Mouse (Mus musculus): ENCODE data around the gene Gm42791.

Gene Gm42791

DNA sequence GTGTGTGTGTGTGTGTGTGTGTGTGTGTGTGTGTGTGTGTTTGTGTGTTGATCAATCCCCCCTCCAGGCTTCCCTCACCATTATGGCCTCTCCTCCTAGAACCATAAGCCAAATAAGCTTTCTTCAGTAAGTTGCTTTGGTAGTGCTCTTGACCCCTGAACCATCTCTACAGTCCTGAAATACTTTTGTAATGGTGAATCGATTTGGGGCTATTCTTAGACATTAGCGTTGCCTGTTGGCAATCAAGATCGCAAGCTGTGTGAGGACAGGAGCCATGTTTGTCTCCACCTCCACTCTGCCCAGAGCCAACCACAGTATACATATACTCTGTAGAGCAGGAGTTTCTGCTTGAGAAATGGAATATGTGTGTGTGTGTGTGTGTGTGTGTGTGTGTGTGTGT is 14.2 kb upstream of the Gm42791 start:
- DNase-seq (ENCODE audit: low spot score in 2 of 2): no peak

DNA sequence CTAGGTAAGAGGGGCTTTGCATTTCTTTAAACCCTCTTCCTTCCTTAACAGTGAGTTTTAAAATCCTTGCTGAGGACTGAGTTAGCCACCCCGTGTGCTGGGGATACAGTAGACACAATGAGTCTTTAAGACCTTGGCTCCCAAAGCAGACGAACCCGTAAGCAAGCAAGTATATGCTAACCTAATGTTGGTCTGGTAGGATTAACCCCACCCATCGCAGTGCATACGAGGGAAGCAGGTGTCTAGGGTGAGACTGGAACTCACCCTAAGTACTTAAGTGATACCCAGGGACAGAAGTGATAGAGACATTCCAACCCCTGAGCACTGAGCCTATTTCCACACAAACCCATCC is 12.3 kb upstream of the Gm42791 start:
- DNase-seq (ENCODE audit: low spot score in 2 of 2): no peak

DNA sequence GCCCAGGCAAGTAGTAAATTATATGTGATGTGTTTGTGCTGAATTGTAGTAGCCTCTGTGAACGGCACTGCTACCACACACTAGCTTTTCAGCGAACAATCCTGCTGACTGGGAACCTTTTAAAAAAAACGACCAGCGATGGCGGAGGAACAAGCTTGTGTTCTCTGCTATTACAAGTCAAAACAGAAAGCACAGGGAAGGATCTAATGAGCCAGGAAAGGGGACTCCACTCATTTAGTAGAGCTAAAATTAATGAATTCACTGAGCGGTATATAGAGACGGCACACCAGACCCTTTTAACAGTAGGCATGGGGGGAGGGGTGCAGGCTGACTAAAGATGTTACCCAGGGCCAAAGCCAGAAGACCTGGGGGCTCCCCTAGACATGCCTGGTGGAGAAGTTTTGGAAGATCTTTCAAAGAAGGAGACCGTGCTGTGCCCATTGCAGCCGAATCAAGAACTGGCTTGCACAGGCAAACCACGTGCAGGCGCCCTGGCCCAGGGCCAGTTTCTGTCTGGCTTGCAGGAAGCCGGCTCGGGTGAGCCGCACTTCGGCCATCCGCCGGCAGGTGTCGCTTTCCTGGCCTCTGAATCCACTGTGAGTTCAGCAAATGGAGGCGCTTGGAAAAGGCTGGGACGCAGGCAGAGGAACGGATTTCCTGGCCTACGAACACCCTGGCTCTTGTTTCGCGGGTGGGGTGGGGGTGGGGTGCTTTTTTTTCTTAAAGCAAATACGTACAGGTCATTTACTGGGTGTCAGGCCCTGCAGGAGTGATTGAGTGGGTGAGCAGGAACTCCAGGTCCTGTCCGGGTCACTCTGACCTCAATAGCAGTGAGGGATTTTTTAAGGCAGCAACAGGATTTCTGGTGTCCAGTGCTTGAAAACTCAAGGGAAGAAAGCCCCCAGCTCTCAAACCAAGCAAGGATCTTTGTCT is 11.7 kb upstream of the Gm42791 start:
- peak; percentile 94 to 95 for DNase-seq (ENCODE audit: low spot score in 2 of 2)

DNA sequence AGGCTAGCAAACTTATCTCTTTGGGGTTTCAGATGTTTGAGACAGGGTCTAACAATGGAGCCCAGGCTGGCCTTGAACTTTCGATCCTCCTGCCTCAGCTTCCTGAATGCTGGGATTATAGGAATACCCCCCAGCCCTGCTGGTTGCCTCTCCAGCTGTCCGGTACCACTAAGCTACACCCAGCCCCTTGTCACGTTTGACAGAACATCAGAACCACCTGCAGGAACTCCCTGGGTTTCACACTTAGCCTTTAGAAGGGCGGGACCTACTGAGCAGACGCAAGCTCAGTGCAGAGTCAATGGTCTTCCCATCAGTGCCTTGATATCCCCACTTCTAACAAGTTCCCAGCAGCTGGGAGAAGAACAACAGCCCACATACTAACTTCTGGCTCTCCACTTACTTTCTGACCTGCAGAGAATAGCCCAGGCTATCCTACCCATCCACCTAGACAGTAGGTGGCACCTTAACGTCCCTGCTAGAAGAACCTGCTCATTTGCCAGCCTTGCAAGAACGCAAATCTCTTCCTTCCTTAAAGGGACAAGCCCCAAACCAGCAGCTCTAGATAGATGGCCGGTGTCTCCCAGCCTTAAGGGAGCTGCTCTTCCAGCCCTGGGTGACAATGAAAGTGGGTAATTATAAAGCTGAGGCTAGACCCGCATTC is 10.9 kb upstream of the Gm42791 start:
- DNase-seq (ENCODE audit: low spot score in 2 of 2): peak; percentile 63 to 66

DNA sequence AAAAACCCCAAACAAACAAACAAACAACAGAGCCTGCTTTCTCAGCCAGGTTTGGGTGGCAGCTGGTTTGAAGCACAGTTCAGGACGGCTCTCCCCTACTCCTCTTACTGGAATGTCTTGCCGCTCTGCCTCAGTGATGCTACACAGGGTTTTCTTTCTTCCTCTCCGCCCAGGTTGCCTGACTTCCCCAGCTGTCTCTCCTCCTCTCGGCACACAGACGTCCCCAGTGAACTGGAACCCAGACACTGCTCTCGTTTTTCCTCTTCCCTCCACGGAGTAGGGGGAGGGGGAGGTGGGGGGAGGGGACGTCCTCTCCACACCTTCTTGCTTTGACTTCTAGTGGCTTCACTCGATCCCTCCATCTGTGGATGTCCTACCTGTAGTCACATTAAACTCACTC is 10.1 kb upstream of the Gm42791 start:
- DNase-seq (ENCODE audit: low spot score in 2 of 2): peak; percentile 67 to 70

DNA sequence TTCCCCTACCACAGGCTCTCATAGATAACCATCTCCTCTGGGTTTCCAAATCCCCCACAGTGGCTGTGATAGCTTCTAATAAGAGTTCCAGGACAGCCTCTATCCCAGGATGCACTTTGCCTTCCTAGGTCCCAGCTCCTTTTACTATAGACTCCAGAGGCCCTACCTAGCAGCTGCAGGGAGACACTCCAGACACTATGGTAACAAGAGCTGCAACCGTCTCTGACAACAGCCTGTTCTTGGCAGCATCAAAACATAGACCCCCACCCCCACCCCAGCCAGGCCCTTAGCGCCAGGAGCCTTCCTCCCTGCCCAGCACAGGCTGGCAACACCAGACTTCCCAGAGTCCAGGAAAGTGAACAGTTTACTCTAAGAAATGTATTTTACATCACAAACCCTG is 8.2 kb upstream of the Gm42791 start:
- no peak for DNase-seq (ENCODE audit: low spot score in 2 of 2)

DNA sequence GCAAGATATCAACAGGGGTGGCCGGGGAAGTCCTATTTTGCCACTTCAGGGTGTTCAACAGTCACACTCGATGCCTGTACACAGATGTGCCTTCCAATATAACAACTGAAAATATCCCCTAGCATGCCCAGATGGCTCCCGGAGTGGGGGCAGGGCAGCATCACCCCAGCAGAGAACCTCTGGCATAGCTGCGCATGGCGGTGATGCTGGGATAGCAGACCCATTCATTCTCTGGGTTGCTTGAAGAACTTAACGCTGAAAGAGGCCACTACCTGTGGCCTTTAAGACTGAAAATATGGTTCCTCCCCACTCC is 7.8 kb upstream of the Gm42791 start:
- no peak for DNase-seq (ENCODE audit: low spot score in 2 of 2)

DNA sequence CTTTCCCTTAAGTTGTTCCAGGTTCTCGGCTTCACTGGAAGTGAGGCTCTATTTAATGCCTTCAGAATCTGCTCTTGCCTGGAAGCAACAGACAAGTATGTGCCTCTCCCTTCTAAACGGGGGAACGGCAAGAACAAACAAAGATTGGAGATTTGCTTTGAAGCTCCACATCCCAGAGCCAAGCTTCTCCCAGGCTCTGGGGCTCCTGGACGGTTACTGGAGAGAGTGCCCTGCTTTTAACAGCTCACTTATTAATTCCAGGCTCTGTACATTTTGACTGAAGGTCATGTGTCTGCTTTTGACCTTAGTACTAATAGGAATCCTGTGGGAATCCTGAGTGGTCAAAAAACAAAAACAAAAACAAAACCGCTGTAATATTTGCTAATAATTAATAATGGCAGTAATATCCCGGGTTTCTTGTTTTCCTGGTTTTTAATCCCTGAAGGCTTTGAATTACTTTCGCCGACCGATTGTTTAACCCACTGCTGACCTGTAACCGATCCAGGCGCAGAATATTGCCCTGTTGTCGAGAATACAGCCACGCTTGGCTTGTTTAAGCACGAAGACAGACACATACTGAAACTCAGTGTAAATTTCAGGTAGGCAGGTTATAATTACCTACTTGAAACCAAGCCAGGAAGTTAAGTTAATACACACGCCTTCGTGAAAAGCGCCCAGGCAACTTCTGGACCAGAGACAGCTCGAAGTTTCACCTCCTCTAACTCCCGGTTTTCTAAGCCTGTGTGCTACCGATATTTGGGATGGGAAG is 7.3 kb upstream of the Gm42791 start:
- DNase-seq (ENCODE audit: low spot score in 2 of 2): no peak

DNA sequence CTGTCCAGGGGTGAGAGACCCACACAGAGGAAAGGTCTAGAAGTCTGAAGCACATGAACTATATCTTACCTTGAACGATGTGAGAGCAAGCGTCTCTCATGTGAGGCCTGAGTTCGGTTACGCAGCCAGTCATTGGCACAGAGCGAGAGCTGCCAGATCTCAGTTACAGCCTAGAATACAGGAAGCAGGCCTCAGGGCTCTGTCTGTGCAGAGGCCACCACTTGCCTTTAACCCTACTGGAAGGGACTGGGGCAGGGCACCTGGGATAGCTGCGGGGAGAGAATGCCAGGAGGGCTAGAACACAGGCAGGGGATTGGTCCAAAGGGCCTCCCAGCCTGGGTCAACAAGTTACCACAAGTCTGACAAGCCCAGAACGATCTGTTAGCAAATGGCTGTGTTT is 4.9 kb upstream of the Gm42791 start:
- no peak for DNase-seq (ENCODE audit: low spot score in 2 of 2)

DNA sequence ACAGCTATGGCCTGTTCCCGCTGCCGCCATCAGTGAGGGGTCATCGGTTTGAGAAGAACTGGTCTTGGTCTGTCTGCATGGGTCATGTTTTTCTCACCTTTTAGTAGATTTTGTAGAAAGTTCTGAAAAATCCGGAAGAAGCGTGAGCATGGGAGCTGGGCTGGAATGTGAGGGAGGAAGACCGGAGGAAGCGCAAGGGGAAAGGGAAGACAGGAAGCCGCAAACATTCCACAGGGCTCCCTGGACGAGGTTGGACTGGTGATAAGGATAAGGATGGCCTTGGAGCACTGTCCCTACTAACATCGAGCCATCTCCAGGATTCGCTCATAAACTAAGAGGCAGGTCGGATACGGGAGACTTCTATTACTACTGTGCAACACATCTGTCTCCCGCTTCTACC is 3.6 kb upstream of the Gm42791 start:
- no peak for DNase-seq (ENCODE audit: low spot score in 2 of 2)

DNA sequence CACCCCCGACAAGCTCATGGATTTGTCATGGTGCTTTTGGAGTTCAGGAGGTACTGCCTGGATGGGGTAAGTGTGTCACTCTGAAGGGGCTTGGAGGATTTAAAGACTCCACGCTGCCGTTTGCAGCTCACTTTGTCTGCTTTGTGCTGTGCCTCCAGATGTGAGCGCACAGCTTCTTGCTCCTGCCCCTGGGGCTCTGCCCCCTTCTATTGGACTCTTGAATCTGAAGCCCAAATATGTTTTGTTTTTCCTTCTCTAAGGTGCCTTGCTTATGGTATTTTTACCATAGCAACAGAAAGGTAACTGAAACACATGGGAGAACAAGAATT is 1.7 kb upstream of the Gm42791 start:
- DNase-seq (ENCODE audit: low spot score in 2 of 2): no peak

DNA sequence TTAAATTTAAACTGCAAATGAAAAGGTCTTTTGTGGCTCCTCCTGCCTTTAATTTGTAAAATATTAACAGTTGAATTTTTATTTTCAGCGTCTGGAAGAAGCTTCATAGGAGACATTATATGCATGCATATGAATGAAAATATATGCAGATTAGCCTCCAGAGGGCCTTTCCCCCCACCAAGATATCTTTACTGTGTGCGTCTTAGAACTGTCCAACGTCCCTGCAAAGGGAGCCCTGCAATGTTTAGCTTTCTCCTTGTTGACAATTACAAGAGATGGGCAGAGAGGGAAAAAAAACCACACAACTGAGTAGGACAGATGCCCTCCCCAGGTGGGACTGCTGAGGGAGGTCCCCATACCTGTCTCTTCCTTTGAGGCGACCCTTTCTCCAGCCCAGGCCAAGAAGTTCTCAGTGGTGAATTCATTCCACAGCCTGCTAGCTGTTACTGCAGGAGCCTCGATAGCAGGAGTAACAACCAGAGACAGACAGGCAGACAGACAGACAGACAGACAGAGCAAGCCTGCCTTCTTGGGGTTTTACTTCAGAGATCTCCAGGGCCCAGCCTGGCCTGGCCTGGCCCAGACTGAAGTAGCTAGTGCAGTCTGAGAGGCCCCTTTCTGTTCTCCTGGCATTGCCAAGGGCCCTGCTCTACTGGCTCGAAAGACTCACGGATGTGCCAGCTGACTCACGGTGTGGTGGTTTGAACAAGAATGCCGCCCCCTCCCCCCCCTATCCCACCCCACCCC is 1.2 kb upstream of the Gm42791 start:
- no peak for DNase-seq (ENCODE audit: low spot score in 2 of 2)

DNA sequence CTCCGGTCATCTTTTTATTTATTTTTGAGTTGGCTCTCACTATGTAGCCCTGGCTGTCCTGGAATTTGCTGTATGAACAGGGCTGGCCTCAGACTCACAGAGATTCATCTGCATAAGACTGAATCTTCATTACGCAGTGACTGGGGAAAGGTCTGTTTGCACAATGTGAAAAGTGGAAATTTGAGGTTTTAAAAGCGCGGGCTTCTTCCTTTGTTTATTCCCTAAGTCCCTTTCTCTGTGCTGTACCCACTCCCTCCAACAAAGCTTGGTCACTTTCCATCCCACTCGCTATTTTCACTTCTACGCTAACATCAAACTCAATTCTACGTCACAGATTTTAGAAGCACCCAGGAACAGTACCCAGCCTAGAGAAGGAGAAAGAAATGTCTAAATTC is 639 bp downstream of the Gm42791 start:
- no peak for DNase-seq (ENCODE audit: low spot score in 2 of 2)

DNA sequence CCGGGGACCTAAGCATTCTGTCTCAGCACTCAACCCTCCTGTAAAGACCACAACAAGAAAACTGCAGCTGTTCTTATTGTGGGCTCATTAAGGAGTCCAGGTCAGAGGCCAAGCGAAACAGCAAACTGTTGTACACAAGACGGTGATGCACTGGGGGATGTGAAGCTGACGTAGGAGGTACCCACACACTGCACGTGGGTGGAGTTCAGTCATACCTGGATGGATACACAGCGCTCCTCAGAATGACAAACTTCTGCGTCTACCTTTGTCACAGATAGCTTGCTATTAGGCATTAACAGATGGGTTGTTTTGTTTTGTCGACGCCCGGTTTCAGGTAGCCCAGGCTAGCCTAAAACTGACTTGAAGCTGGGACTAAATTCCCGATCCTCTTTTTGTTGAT is 2.3 kb downstream of the Gm42791 start:
- DNase-seq (ENCODE audit: low spot score in 2 of 2): peak in 1 of 2 experiments; percentile 25

DNA sequence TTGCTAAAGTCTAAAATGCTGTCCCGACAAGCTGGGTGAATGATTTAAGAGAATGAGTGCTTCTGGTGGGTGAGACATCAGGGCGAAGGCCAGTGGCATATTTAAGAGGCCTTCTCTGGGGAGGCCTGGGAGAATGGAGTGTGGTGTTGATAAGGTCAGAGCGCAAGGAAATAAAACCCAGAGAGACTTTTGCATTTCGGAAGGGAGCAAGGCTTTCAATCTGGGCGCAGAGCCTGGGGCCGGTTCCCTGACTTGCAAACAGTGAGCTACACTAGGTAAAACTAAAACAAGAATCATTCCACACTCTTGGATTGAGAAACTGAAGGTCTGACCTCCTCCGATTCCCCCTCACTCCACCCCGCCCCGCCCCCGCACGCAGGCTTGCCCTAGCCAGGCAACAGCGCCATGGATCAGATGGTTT is 4.0 kb downstream of the Gm42791 start:
- DNase-seq (ENCODE audit: low spot score in 2 of 2): no peak

DNA sequence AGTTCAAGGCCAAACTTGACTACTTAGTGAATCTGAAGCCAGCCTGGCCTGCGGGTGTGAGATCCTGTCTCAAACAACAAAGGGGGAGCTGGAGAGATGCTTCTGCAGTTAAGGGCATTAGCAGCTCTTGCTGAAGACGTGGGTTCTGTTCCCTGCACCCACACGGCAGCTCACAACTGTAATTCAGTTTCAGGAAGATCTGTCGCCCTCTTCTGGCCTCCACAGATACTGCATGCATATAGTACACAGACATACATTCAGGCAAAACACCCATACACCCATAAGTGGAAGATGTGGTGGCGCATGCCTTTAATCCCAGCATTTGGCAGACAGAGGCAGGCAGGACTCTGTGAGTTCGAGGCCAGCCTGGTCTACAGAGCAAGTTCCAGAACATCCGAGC is 5.5 kb downstream of the Gm42791 start:
- no peak for DNase-seq (ENCODE audit: low spot score in 2 of 2)

DNA sequence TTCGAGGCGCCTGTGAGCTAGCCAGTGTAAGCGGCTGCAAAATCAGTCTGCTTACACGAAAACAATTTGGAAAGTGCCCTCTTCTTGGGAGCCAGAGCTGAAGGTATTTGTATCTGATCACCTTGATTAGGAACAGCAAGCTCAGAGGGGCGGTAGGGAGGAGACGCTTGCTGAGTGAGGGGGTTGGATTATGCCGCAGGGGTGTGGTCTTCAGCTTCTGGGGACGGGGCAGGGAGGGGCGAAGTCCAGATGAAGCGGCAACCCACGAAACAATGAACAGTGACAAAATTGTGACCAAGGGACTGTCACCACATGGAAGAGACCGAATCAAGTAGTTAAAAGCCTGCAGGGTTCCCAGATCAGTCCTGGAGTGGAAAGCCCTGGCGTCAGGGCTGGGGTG is 10.0 kb downstream of the Gm42791 start:
- no peak for DNase-seq (ENCODE audit: low spot score in 2 of 2)

DNA sequence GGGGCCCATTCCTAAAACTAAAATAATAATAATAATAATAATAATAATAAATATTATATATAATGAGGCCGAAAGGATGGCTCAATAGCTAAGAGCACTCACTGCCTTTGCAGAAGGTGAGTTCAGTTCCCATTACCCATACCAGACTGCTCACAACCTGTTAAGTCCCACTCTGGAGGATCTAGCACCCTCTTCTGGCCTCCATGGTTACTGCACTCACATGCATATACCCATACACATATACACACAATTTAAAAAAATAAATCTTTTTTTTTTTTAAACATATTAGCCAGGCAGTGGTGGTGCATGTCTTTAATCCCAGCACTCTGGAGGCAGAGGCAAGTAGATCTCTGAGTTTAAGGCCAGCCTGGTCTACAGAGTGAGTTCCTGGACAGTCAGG is 11.3 kb downstream of the Gm42791 start:
- DNase-seq (ENCODE audit: low spot score in 2 of 2): no peak

DNA sequence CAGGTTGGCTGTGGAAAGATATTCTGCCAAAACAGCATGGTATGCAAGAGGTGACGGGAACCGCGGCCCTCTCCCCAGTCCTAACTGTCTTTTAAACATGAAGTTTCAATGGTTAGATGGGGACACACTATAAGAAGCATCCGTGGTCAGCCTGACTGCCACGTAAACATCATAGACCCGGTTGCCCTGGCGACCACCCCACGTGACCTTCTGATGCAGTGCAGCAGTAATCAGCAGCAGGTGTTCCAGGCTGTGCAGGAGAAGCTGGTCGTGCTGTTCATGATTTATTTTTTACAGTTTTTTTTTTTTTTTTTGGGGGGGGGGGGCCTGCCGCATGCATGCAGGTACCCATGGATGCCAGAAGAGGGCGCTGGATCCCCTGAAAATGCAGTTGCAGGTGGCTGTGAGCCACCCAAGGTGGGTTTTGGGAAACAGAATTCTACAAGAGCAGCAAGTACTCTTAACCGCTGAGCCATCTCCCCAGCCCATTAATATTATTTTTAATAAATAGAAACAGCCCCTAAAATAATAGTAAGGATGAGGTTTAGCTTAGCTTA is 11.8 kb downstream of the Gm42791 start:
- no peak for DNase-seq (ENCODE audit: low spot score in 2 of 2)

DNA sequence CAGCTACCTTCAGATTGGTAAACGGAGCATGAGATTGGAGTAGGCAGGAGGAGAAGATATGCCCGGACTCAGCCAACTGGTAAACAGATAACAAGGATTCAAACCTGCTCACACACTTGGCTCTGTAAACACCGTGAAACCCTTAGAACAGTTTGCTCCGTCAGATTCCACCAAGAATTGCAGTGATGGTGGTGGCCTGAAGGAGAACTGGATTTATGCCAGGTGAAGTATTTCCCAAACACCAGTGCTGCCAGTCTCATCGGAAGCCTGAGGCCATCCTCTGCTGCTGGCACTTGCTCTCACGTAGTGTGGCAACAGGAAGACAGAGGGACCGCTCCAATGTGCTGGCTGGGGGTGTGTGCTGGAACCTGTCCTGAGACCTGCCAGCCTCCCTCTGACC is 12.6 kb downstream of the Gm42791 start:
- DNase-seq (ENCODE audit: low spot score in 2 of 2): no peak

DNA sequence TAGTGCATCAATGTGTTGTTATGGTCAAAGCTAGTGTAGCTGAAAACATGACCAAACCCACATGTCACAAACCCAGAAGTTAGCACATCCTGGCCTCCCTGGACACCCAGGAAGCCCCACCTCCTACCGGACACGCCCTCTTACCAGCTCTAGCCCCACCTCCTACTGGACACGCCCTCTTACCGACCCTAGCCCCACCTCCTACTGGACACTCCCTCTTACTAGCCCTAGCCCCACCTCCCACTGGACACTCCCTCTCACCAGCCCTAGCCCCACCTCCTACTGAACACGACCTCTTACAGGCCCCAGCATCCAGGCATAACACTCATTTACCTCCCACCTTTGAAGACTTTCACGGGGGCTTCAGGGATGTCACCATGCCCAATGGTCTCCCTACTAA is 14.3 kb downstream of the Gm42791 start:
- DNase-seq (ENCODE audit: low spot score in 2 of 2): peak; percentile 50 to 61
